Mouse (Mus musculus): ENCODE measurements around the gene Tfcp2l1. TPM values are rescaled to one million over a fixed set of nuclear protein-coding genes. Genes with fewer than 3 reads are reported as not detected.
A peak's percentile ranks its signal among the peaks of the same experiment; 100 is the strongest.

The Tfcp2l1 gene
- total and polyA plus RNA-seq, 2 experiments from 2014 or later = 0.68 to 3.1 TPM

- DNase-seq (ENCODE audit: low spot score) (no peak), ATAC-seq (ENCODE audit: low FRiP score) (no peak)
- H3K9ac ChIP-seq (replicated peaks; ENCODE audit: low read length, poor library complexity, severe bottlenecking) = no peak overlapping the region
- no peaks in the 10 kb centered on the region for H3K9me3 ChIP-seq (ENCODE audit: low read length)
- TF ChIP-seq CTCF (IDR thresholded peaks at IDR 0.05) = no peak
- no peak overlapping the region for H3K4me3 ChIP-seq (ENCODE audit: low read depth, low read length)
- no peak overlapping the region for H3K27ac ChIP-seq (ENCODE audit: low read depth, low read length)
- no peaks in the 10 kb centered on the region for H3K27me3 ChIP-seq (ENCODE audit: insufficient read depth, low read length)
- WGBS = 71% methylated on average over 10 of the region's 10 CpGs
- peaks cover 4% of the 10 kb centered on the region; the same call in 1 of the 2 replicates for H3K36me3 ChIP-seq (ENCODE audit: insufficient read depth, low read length)
- H3K4me1 ChIP-seq (ENCODE audit: insufficient read depth, low read length) = no peaks in the 10 kb centered on the region
- no peak overlapping the region for H3K4me2 ChIP-seq (ENCODE audit: low read depth, low read length, poor library complexity, severe bottlenecking)
Observed at GRCm38 (mm10) chr1:118687726-118688125, 60.0 kb downstream of the Tfcp2l1 start.

GRCm38 (mm10) chr1:118689830-118690229 lies 62.1 kb downstream of the Tfcp2l1 start:
- 53% methylated on average over 5 of the region's 5 CpGs for WGBS
- H3K4me1 ChIP-seq (ENCODE audit: insufficient read depth, low read length) = no peaks in the 10 kb centered on the region
- no peaks in the 10 kb centered on the region for H3K9me3 ChIP-seq (ENCODE audit: low read length)
- no peak overlapping the region for H3K27ac ChIP-seq (ENCODE audit: low read depth, low read length)
- no peak overlapping the region for H3K9ac ChIP-seq (replicated peaks; ENCODE audit: low read length, poor library complexity, severe bottlenecking)
- no peak overlapping the region for H3K4me3 ChIP-seq (ENCODE audit: low read depth, low read length)
- DNase-seq (ENCODE audit: low spot score) (no peak), ATAC-seq (ENCODE audit: low FRiP score) (no peak)
- peaks cover 4% of the 10 kb centered on the region; the same call in 1 of the 2 replicates for H3K36me3 ChIP-seq (ENCODE audit: insufficient read depth, low read length)
- H3K27me3 ChIP-seq (ENCODE audit: insufficient read depth, low read length) = no peaks in the 10 kb centered on the region
- no peak for TF ChIP-seq CTCF (IDR thresholded peaks at IDR 0.05)
- H3K4me2 ChIP-seq (ENCODE audit: low read depth, low read length, poor library complexity, severe bottlenecking) = no peak overlapping the region

- no peaks in the 10 kb centered on the region for H3K9me3 ChIP-seq (ENCODE audit: low read length)
- peaks cover 4% of the 10 kb centered on the region; the same call in 1 of the 2 replicates for H3K36me3 ChIP-seq (ENCODE audit: insufficient read depth, low read length)
- no peak for TF ChIP-seq CTCF (IDR thresholded peaks at IDR 0.05)
- DNase-seq (ENCODE audit: low spot score) (peak; percentile 6), ATAC-seq (ENCODE audit: low FRiP score) (no peak)
- no peak overlapping the region for H3K4me2 ChIP-seq (ENCODE audit: low read depth, low read length, poor library complexity, severe bottlenecking)
- H3K27me3 ChIP-seq (ENCODE audit: insufficient read depth, low read length) = no peaks in the 10 kb centered on the region
- no peak overlapping the region for H3K9ac ChIP-seq (replicated peaks; ENCODE audit: low read length, poor library complexity, severe bottlenecking)
- H3K4me3 ChIP-seq (ENCODE audit: low read depth, low read length) = no peak overlapping the region
- H3K27ac ChIP-seq (ENCODE audit: low read depth, low read length) = no peak overlapping the region
- H3K4me1 ChIP-seq (ENCODE audit: insufficient read depth, low read length) = no peaks in the 10 kb centered on the region
- 68% methylated on average over 2 of the region's 2 CpGs for WGBS
Observed at GRCm38 (mm10) chr1:118694436-118694835, 66.7 kb downstream of the Tfcp2l1 start.

GRCm38 (mm10) chr1:118697906-118698305 lies 70.2 kb downstream of the Tfcp2l1 start:
- Histone ChIP-seq H3K4me2 (ENCODE audit: low read depth, low read length, poor library complexity, severe bottlenecking) (no peak overlapping the region), H3K9ac (replicated peaks; ENCODE audit: low read length, poor library complexity, severe bottlenecking) (no peak overlapping the region), H3K27ac (ENCODE audit: low read depth, low read length) (no peak overlapping the region), H3K4me3 (ENCODE audit: low read depth, low read length) (no peak overlapping the region), H3K9me3 (ENCODE audit: low read length) (no peaks in the 10 kb centered on the region), H3K27me3 (ENCODE audit: insufficient read depth, low read length) (no peaks in the 10 kb centered on the region), H3K4me1 (ENCODE audit: insufficient read depth, low read length) (no peaks in the 10 kb centered on the region), H3K36me3 (ENCODE audit: insufficient read depth, low read length) (no peaks in the 10 kb centered on the region)
- ATAC-seq (ENCODE audit: low FRiP score) (no peak), DNase-seq (ENCODE audit: low spot score) (no peak)
- TF ChIP-seq CTCF (IDR thresholded peaks at IDR 0.05) = no peak
- 79% methylated on average over 6 of the region's 6 CpGs for WGBS

- 61% methylated on average over 6 of the region's 6 CpGs for WGBS
- no peak for ATAC-seq (ENCODE audit: low FRiP score)
Observed at GRCm38 (mm10) chr1:118699118-118699890, 71.6 kb downstream of the Tfcp2l1 start.

GRCm38 (mm10) chr1:118699961-118700360 lies 72.2 kb downstream of the Tfcp2l1 start:
- no peaks in the 10 kb centered on the region for H3K27me3 ChIP-seq (ENCODE audit: insufficient read depth, low read length)
- no peaks in the 10 kb centered on the region for H3K4me1 ChIP-seq (ENCODE audit: insufficient read depth, low read length)
- no peak for TF ChIP-seq CTCF (IDR thresholded peaks at IDR 0.05)
- no peak overlapping the region for H3K4me3 ChIP-seq (ENCODE audit: low read depth, low read length)
- no peak for DNase-seq (ENCODE audit: low spot score)
- 90% methylated on average over 1 of the region's 1 CpGs for WGBS
- no peak overlapping the region for H3K27ac ChIP-seq (ENCODE audit: low read depth, low read length)
- H3K4me2 ChIP-seq (ENCODE audit: low read depth, low read length, poor library complexity, severe bottlenecking) = no peak overlapping the region
- no peaks in the 10 kb centered on the region for H3K9me3 ChIP-seq (ENCODE audit: low read length)
- no peak overlapping the region for H3K9ac ChIP-seq (replicated peaks; ENCODE audit: low read length, poor library complexity, severe bottlenecking)
- no peak for ATAC-seq (ENCODE audit: low FRiP score)
- H3K36me3 ChIP-seq (ENCODE audit: insufficient read depth, low read length) = no peaks in the 10 kb centered on the region

More at GRCm38 (mm10) chr1:118699118-118699890, 71.6 kb downstream of the Tfcp2l1 start:
- no peak for DNase-seq (ENCODE audit: low spot score)
- H3K4me2 ChIP-seq (ENCODE audit: low read depth, low read length, poor library complexity, severe bottlenecking) = no peak overlapping the region
- H3K9ac ChIP-seq (replicated peaks; ENCODE audit: low read length, poor library complexity, severe bottlenecking) = no peak overlapping the region
- H3K4me3 ChIP-seq (ENCODE audit: low read depth, low read length) = no peak overlapping the region
- TF ChIP-seq CTCF (IDR thresholded peaks at IDR 0.05) = no peak
- no peaks in the 10 kb centered on the region for H3K9me3 ChIP-seq (ENCODE audit: low read length)
- H3K27ac ChIP-seq (ENCODE audit: low read depth, low read length) = no peak overlapping the region
- H3K36me3 ChIP-seq (ENCODE audit: insufficient read depth, low read length) = no peaks in the 10 kb centered on the region
- H3K27me3 ChIP-seq (ENCODE audit: insufficient read depth, low read length) = no peaks in the 10 kb centered on the region
- H3K4me1 ChIP-seq (ENCODE audit: insufficient read depth, low read length) = no peaks in the 10 kb centered on the region

All from midbrain, postnatal 0 days (tissue).